Mouse (Mus musculus) stomach, postnatal 0 days (tissue): ENCODE results near the gene Adgrg5.

Experiments
- CTCF ChIP-seq: IDR thresholded peaks from 2 replicates; pipeline ENCODE4 v1.5.1; 2016; ENCODE audit warnings: antibody characterized with exemption, low read depth, mild to moderate bottlenecking, moderate library complexity
- EP300 ChIP-seq: optimal IDR thresholded peaks from 2 replicates; pipeline ENCODE3; 2016; ENCODE audit warnings: antibody characterized with exemption

DNA sequence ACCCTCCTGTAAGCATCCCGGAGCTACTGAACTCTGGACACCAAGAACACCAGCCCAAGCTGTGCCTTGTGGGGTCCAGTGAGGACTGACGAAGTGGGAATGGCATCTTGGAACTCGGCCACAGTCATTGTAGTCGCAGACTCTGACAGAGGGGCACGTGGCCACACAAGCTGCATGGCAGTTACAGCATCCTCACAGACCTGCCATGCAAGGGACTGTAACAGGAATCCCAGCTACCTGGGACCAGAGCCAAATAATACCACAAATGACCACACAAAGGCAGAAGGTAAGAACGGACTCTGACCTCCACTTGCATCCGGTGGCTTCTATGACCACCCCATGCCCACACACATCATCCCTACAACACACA is 30.9 kb downstream of the Adgrg5 start:
- TF ChIP-seq CTCF (no peak), EP300 (no peak)
